Mouse (Mus musculus) ovary, adult 18-20 months (tissue): ENCODE results near the gene Naa80.

Experiments used
- DNase-seq: peaks from one replicate; pipeline ENCODE4 v3.0.0; 2022; ENCODE audit warnings: low spot score, mixed read lengths

Gene Naa80

DNA sequence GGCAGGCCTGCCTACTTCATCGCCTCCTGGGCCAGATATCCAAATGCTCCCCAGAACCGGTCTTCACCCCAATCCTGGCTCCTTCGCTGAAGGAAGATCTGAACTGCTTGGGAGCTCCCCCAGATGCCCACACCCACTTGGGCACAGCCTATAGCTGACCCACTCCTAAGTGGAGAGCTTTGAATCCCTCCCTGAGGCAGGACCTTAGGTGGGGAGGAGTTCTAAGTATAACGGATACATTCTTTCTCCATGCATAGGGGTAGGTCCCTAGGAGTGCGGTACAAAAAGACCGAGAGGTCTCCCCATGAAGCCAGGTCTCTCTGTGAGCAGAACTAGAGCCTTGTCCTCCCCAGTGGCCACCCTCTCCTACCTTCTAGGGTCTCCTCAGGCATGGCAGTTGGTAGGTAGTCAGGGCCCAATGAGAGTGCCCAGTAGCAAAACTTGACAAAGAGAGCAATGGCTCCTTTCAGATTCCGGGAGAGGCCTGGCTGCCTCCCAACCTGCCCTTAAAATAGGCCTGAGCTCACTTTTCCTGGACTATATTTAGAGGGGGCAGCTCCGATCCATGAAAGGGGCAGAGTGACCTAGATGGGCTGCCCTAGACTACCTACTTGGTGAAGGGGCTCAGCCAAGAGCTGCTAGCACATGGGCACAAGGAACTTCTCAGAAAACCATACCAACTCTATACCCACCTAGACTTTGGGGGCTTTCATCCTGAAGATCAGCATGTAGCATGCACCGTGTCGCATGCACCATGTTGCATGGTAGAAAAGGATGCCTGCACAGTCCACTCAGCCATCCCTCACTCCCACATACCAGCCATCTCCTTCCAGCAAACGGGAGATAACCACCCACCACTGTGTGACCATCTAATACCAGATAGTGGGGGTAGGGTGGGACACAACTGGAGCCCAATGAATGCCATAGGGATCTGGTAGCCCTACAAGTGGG lies 18.2 kb downstream of the Naa80 start:
- DNase-seq: no peak

- DNase-seq: no peak
Measured at GRCm38 (mm10) chr9:107598385-107598784, 19.7 kb downstream of the Naa80 start.

- DNase-seq: no peak
Measured at GRCm38 (mm10) chr9:107599433-107599832, 20.7 kb downstream of the Naa80 start.

GRCm38 (mm10) chr9:107599842-107600241 lies 21.2 kb downstream of the Naa80 start:
- no peak for DNase-seq

GRCm38 (mm10) chr9:107600745-107601144 lies 22.1 kb downstream of the Naa80 start:
- no peak for DNase-seq

GRCm38 (mm10) chr9:107601275-107601674 lies 22.6 kb downstream of the Naa80 start:
- no peak for DNase-seq

- DNase-seq: peak; percentile 67
Measured at GRCm38 (mm10) chr9:107602068-107602648, 23.5 kb downstream of the Naa80 start.

GRCm38 (mm10) chr9:107603251-107603650 lies 24.6 kb downstream of the Naa80 start:
- DNase-seq: no peak

DNA sequence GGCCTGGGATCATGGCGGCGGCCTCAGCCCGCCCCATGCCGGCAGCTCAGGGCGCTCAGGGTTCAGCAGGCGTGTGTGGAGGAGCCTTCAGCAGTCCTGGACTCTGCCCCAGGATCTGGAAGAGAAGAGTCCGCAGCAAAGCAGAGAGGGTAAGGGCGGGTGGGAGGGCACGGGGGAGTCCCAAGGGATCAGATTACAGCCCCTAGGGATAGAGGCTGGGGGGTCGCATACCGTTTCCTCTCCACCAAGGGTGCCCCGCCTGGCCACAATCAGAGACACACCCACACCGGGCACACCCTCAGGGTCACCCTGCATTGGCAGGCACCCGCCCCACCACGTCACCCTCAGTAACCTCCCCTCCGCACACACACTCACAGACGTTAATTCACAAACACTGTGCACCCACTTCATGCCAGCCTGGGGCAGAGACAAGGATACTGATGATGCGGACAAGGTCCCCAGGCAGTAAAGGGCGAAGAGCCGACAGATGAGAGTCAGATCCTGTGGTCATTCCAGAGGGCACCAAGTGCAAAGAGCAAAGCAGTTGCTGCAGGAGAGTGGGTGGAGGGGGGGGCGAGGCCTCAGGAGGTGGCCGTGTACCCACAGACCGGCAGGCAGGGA lies 26.5 kb downstream of the Naa80 start:
- DNase-seq: peak; percentile 56

DNA sequence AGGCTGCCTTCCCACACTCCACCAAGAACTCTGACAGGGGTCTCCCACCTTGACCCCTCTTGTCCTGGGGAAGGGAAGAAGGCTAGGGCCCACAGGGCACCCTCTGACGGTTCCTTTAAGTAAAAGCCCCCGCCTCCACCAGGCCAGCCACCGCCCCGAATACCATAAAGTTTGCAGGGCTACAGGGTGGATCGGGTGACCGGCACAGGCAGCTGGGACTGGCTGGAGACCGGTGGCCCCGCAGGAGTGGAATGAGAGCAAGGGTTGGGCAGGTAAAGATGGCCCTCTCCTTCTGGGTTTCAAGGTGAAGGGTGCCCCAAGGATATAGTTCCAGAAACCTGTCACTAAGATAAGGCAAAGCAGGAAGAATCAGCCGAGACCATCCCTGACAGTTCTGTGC lies 27.9 kb downstream of the Naa80 start:
- no peak for DNase-seq

GRCm38 (mm10) chr9:107607036-107607435 lies 28.3 kb downstream of the Naa80 start:
- no peak for DNase-seq

- no peak for DNase-seq
Measured at GRCm38 (mm10) chr9:107607653-107608245, 29.1 kb downstream of the Naa80 start.

DNA sequence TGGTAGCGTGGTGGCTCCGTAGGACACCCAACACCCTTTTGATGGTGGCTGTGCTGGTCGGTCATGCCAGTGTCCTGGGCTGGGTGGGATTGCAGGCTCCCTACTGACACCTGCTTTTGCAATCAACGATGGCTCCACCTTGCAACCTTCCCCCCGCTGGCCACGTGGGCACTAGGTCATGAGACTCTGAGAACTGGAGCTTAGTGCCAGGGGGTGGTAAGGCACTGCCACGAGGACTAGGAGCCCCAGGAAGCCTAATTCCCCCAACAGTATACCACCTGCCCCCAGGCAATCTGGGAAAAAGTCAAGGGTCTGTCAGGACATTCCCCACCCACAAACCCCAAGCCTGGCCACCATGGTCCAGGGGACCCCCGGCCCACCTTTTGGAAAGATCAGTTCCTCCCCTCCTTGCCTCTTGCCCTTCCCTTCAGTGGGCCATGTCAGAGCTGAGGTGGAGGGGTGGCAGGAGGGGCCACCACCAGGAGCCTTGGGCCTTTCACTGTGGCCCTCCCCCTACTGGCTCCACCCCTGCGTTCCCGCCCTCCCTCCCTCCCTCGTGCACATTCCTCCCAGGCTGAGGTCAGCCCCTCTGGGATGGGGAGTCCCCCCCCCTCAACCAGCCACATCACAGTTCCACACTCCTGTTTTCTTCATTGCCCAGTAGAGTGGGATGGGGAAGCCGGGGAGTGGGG lies 30.2 kb downstream of the Naa80 start, which contains the start of gene Sema3b:
Gene Sema3b (minus strand): TSS at position 489 of the 692 bp plus-strand sequence.
- DNase-seq: no peak

DNA sequence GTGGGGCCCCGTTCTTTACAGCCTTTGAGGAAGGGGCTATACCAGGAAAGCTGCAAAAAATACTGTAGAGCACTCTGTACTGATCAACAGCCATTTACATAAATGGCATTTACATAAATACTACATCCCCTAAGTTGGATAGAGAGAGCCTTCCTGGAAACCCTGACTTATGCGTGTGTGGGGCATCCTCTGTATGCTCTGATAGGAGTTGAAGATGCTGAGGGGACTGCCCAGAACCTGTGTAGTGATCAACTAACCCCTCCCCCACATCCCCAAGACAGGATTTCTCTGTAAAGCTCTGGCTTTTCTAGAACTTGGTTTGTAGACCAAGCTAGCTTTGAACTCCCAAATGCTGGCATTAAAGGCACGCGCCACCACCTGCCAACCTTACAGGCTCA lies 30.7 kb downstream of the Naa80 start:
- DNase-seq: no peak

- no peak for DNase-seq
Measured at GRCm38 (mm10) chr9:107611456-107612190, 32.9 kb downstream of the Naa80 start.

DNA sequence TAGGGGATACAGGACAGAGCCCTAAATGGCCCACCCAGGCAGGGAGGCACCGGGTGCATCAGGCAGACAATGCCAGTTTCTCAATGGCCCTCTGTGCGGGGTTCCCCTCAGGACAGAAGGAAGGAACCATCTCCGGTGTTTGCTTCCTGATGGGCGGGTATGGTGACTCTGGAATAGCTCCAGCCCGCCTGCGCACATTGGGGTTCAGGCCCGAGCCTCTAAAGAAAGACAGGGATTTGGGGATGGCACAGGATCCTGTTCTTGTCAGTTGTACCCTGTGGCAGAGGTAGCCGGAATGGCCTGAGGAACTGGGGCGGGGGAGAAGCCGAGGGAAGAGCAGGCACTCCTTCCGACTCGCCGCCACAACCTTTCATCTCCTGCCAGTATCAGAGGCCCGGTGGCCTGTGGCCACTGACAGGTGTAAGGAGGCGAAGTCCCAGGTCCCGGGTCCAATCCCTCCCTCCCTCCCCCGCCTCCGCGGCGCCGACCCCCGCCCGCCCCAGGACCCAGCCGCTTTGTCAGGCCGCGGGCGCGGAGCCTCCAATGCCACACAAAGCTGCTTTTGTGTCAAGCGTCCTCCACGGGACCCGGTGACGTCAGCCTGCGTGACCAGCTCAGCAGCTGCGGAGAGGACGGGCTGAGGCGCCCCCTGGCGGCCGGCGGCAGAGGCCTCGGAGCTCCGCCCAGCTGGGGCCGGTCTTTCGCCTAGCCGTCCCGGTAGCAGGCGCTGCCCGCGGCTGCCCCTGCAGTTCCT lies 33.7 kb downstream of the Naa80 start:
- peak; percentile 95 for DNase-seq

GRCm38 (mm10) chr9:107612945-107613569 lies 34.4 kb downstream of the Naa80 start:
- no peak for DNase-seq

GRCm38 (mm10) chr9:107615035-107615434 lies 36.3 kb downstream of the Naa80 start:
- DNase-seq: no peak

DNA sequence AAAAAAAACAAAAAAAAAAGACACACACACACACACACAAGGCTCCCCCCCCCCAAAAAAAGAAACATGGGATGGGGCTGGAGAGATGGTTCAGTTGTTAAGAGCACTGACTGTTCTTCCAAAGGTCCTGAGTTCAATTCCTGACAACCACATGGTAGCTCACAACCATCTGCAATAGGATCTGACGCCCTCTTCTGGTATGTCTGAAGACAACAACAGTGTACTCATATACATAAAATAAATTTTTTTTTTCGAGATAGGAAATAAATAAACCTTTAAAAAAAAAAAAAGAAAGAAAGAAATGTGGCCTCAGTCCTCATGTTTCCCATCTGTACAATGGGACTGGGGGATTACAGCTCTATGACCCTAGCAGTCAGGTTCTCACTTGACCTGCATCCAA lies 38.8 kb downstream of the Naa80 start:
- no peak for DNase-seq

GRCm38 (mm10) chr9:107618098-107618497 lies 39.4 kb downstream of the Naa80 start:
- no peak for DNase-seq
